Mouse (Mus musculus): ENCODE results near the gene Cnih2. TPM values are rescaled to one million over a fixed set of nuclear protein-coding genes. Genes with fewer than 3 reads are reported as not detected.
A peak's percentile ranks its signal among the peaks of the same experiment; 100 is the strongest.

Cnih2 gene
- polyA plus RNA-seq, 1 experiment from 2014 or later: 5.8 TPM

DNA sequence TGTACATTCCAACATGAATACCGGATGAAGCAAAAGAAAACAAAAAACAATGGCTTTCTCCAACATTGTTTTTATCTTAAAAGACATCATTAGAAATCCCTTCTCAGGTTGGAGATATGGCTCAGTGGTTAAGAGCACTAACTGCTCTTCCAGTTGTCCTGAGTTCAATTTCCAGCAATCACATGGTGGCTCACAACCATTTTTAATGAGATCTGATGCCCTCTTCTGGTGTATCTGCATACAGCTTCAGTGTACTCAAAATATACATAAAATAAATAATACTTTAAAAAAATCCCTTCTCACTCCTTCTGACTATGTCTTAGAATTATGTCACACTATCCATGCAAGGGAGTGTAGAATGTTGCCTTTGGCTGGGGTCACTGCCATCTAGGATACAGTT, 19.0 kb downstream of the Cnih2 start:
- no peaks in the 10 kb centered on the region for H3K36me3 ChIP-seq
- H3K4me3 ChIP-seq: no peak overlapping the region
- H3K27me3 ChIP-seq (replicated peaks): peaks cover 65% of the 10 kb centered on the region
- H3K4me2 ChIP-seq: no peak overlapping the region
- no peak for ATAC-seq (ENCODE audit: extremely low read depth, insufficient number of reproducible peaks, low FRiP score, low TSS enrichment)
- no peak overlapping the region for H3K27ac ChIP-seq (replicated peaks)
- H3K9ac ChIP-seq: no peak overlapping the region
- 85% methylated on average over 1 of the region's 1 CpGs for WGBS
- no peaks in the 10 kb centered on the region for H3K9me3 ChIP-seq
- H3K4me1 ChIP-seq: no peaks in the 10 kb centered on the region

DNA sequence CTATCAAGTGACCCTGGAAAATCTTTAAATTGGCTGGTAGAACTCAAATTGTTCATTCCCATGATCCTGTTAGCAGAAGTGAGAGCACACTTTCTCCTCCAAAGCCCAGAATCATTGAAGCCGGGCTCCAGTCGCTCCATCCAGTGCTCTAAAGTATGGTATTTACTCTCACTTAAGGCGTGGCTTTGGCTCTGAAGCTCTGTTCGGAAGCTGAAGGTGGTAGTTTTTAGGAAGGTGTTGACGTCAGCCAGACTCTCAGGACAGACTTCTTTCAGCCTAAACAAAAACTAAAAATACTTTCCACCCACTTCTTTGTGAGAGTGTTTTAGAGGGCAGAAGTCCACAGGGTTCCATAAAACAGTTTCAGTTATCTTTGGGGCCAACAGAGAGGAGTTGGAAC, 24.8 kb downstream of the Cnih2 start:
- no peaks in the 10 kb centered on the region for H3K36me3 ChIP-seq
- no peak for ATAC-seq (ENCODE audit: extremely low read depth, insufficient number of reproducible peaks, low FRiP score, low TSS enrichment)
- no peaks in the 10 kb centered on the region for H3K9me3 ChIP-seq
- peaks cover 46% of the 10 kb centered on the region for H3K4me1 ChIP-seq
- H3K27me3 ChIP-seq (replicated peaks): peaks cover 54% of the 10 kb centered on the region
- H3K9ac ChIP-seq: no peak overlapping the region; the same call in 1 of the 2 replicates
- H3K4me3 ChIP-seq: no peak overlapping the region
- 30% methylated on average over 5 of the region's 5 CpGs for WGBS
- H3K27ac ChIP-seq (replicated peaks): no peak overlapping the region
- H3K4me2 ChIP-seq: no peak overlapping the region

DNA sequence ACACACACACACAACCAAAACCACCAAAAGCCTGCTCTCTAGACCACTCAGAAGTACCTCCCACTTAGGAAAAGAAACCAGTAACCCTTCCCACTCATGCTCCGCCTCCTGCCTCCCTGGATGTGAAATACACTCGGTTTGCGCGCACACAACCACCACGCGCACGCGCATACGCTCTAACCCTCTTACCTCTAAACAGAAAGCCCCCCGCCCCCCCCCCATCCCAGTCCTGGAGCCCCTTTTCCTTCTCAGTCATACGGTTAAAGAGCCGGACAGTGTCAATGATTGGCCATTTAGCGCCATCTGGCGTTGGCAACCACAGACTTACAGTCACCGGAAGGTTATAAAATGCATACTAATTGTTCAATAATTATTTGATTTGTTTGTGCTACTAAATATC, 25.3 kb downstream of the Cnih2 start:
- Histone ChIP-seq H3K4me2 (peak overlapping the region; percentile 84), H3K4me3 (peak overlapping the region; percentile 59), H3K4me1 (peaks cover 50% of the 10 kb centered on the region), H3K9ac (no peak overlapping the region), H3K9me3 (no peaks in the 10 kb centered on the region), H3K27me3 (replicated peaks) (peaks cover 55% of the 10 kb centered on the region), H3K36me3 (no peaks in the 10 kb centered on the region), H3K27ac (replicated peaks) (peak overlapping the region; percentile 76; the same call in 1 of the 2 replicates)
- ATAC-seq (ENCODE audit: extremely low read depth, insufficient number of reproducible peaks, low FRiP score, low TSS enrichment): no peak
- WGBS: 1% methylated on average over 15 of the region's 15 CpGs

DNA sequence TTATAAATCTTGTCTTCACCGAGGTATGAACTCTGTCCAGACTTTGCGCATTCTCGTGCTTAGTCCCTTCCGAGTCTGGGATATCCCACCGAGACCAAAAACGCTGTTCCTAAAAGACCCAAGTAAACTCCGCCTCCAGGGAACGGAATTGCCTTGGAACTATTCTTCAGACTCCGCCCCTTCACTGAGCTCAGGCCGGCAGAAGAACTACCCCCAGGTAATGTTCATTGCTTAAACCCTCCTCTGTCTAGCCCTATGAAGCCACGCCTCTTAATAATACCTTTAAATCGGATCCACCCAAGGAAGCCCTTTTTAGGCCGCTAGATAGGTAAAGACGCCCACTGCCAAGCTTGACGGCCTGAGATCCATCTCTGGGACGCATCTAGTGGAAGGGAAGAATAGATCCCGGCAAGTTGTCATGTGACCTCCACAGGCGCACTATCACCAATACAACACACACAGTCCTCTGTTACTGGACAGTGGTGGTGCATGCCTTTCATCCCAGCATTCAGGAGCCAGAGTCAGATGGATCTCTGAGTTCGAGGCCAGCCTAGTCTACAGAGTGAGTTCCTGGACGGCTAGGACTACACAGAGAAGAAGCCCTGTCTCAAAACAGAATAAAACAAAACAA, 25.8 kb downstream of the Cnih2 start:
- Histone ChIP-seq H3K4me1 (peaks cover 56% of the 10 kb centered on the region), H3K4me2 (peak overlapping the region; percentile 84), H3K4me3 (peak overlapping the region; percentile 59), H3K9ac (peak overlapping the region; percentile 80), H3K27me3 (replicated peaks) (peaks cover 54% of the 10 kb centered on the region), H3K9me3 (no peaks in the 10 kb centered on the region), H3K27ac (replicated peaks) (peak overlapping the region; percentile 76), H3K36me3 (no peaks in the 10 kb centered on the region)
- 2% methylated on average over 20 of the region's 20 CpGs for WGBS
- no peak for ATAC-seq (ENCODE audit: extremely low read depth, insufficient number of reproducible peaks, low FRiP score, low TSS enrichment)

DNA sequence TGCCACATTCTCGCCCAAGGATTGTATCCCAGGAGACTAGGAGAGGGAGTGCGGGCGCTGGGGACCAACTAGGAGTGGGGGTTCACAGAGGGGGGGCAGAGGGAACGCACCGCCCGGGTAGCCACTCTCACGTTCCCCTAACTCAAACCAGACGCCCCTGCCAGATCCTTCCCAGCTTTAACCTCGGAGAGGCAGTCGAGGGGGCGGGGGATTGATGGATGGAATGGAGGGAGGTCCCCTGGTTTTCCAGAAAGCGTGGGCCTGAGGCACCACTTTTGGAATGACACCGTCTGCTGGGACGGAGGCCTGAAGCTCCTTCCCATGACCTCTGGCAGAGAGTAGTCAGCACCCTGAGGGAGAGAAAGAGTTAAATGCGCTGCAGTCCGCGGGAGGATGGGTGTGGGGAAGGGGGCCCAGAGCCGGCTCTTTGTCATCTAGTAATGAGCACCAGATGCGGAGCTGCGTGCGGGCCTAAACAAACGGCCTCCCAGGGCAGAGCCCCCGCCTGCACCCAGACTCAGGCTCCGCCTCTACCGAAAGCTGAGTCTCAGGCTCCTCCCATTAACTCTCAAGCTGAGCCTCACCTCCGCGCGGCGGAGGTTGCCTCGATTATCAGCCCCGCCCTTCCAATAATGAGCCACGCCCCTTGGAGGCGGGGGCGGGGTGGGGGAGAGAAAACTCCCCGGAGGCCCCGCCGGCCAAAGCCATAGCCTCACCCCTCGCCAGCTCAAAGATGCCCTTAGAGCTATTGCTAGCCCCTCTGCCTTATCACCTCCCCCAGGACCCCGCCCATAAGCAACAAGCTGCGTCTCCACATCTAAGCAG, 26.6 kb downstream of the Cnih2 start:
- peak overlapping the region; percentile 80 for H3K9ac ChIP-seq
- no peaks in the 10 kb centered on the region for H3K9me3 ChIP-seq
- peaks cover 54% of the 10 kb centered on the region for H3K27me3 ChIP-seq (replicated peaks)
- H3K27ac ChIP-seq (replicated peaks): peak overlapping the region; percentile 76
- no peaks in the 10 kb centered on the region for H3K36me3 ChIP-seq
- H3K4me1 ChIP-seq: peaks cover 63% of the 10 kb centered on the region
- 2% methylated on average over 40 of the region's 40 CpGs for WGBS
- ATAC-seq (ENCODE audit: extremely low read depth, insufficient number of reproducible peaks, low FRiP score, low TSS enrichment): peak; percentile 67
- peak overlapping the region; percentile 59 for H3K4me3 ChIP-seq
- H3K4me2 ChIP-seq: peak overlapping the region; percentile 84

DNA sequence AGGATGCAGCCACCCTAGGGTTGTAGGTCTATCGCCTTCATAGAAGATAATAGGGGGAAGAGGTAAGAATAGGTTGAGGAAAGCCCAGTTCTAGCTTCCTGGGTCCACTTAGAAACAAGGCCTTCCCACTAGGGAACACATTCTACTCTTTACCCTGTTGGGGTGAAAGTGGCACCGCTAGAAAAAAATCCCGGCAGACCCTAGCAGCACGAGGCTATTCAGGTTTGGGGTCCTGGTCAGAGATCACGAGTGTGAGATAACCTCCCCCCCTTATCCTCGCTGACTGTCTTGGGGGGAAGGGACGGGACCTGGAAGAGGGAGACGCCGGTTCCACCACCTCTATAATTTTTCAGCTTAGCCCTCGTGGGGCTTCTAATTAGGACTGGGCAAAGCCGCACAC, 27.2 kb downstream of the Cnih2 start:
- Histone ChIP-seq H3K4me1 (peaks cover 65% of the 10 kb centered on the region), H3K36me3 (no peaks in the 10 kb centered on the region), H3K27ac (replicated peaks) (peak overlapping the region; percentile 76), H3K9me3 (no peaks in the 10 kb centered on the region), H3K4me3 (peak overlapping the region; percentile 59), H3K9ac (peak overlapping the region; percentile 80), H3K27me3 (replicated peaks) (peaks cover 54% of the 10 kb centered on the region), H3K4me2 (peak overlapping the region; percentile 84)
- whole genome bisulfite sequencing: 19% methylated on average over 11 of the region's 11 CpGs
- ATAC-seq (ENCODE audit: extremely low read depth, insufficient number of reproducible peaks, low FRiP score, low TSS enrichment): no peak

DNA sequence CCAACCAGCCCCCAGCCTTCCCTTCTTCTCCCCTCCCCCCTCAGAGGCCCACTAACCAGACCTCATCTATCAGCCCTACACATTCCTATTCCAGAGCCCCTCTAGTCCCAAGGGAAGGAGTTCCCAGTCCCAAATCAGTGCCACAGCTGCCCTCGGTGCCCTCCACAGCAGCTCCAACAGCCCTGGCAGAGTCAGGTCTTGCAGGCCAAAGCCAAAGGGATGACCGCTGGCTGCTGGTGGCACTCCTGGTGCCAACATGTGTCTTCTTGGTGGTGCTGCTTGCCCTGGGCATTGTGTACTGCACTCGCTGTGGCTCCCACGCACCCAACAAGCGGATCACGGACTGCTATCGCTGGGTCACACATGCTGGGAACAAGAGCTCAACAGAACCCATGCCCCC, 28.3 kb downstream of the Cnih2 start:
- Histone ChIP-seq H3K36me3 (no peaks in the 10 kb centered on the region), H3K9me3 (no peaks in the 10 kb centered on the region), H3K4me3 (peak overlapping the region; percentile 59), H3K27ac (replicated peaks) (0 out of 2 replicates have a peak overlapping the region, but pooled peaks have one; percentile 3), H3K4me1 (peaks cover 72% of the 10 kb centered on the region), H3K4me2 (peak overlapping the region; percentile 84), H3K27me3 (replicated peaks) (peaks cover 49% of the 10 kb centered on the region), H3K9ac (peak overlapping the region; percentile 80)
- WGBS: 69% methylated on average over 7 of the region's 7 CpGs
- no peak for ATAC-seq (ENCODE audit: extremely low read depth, insufficient number of reproducible peaks, low FRiP score, low TSS enrichment)

DNA sequence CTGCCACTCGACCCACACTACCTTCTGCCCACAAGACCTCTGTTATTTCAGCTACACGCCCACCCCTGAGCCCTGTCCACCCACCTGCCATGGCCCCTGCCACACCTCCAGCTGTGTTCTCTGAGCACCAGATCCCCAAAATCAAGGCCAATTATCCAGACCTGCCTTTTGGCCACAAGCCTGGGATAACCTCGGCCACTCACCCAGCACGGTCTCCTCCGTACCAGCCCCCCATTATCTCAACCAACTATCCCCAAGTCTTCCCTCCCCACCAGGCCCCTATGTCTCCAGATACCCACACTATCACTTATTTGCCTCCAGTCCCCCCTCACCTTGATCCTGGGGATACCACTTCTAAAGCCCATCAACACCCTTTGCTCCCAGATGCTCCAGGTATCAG, 28.8 kb downstream of the Cnih2 start:
- no peak for ATAC-seq (ENCODE audit: extremely low read depth, insufficient number of reproducible peaks, low FRiP score, low TSS enrichment)
- no peak overlapping the region for H3K27ac ChIP-seq (replicated peaks)
- H3K9ac ChIP-seq: peak overlapping the region; percentile 80; the same call in 1 of the 2 replicates
- H3K9me3 ChIP-seq: no peaks in the 10 kb centered on the region
- H3K27me3 ChIP-seq (replicated peaks): peaks cover 44% of the 10 kb centered on the region
- WGBS: 77% methylated on average over 5 of the region's 5 CpGs
- peak overlapping the region; percentile 84 for H3K4me2 ChIP-seq
- H3K4me1 ChIP-seq: peaks cover 76% of the 10 kb centered on the region
- no peaks in the 10 kb centered on the region for H3K36me3 ChIP-seq
- H3K4me3 ChIP-seq: peak overlapping the region; percentile 62; the same call in 1 of the 2 replicates

DNA sequence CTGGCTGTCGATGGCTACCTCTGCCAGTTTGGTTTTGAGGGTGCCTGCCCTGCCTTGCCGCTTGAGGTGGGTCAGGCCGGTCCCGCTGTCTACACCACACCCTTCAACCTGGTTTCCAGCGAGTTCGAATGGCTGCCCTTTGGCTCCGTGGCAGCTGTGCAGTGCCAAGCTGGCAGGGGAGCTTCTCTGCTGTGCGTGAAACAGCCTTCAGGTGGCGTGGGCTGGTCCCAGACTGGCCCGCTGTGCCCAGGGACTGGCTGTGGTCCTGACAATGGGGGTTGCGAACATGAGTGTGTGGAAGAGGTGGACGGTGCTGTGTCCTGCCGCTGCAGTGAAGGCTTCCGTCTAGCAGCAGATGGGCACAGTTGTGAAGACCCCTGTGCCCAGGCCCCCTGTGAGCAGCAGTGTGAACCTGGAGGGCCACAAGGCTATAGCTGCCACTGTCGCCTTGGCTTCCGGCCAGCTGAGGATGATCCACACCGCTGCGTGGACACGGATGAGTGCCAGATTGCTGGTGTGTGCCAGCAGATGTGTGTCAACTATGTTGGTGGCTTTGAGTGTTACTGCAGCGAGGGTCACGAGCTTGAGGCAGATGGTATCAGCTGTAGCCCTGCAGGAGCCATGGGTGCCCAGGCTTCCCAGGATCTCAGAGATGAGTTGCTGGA, 29.6 kb downstream of the Cnih2 start:
- Histone ChIP-seq H3K4me3 (peak overlapping the region; percentile 62), H3K4me1 (peaks cover 76% of the 10 kb centered on the region), H3K9me3 (no peaks in the 10 kb centered on the region), H3K36me3 (no peaks in the 10 kb centered on the region), H3K27me3 (replicated peaks) (peaks cover 36% of the 10 kb centered on the region), H3K27ac (replicated peaks) (0 out of 2 replicates have a peak overlapping the region, but pooled peaks have one; percentile 66), H3K9ac (peak overlapping the region; percentile 88), H3K4me2 (peak overlapping the region; percentile 84)
- no peak for ATAC-seq (ENCODE audit: extremely low read depth, insufficient number of reproducible peaks, low FRiP score, low TSS enrichment)
- WGBS: 36% methylated on average over 21 of the region's 21 CpGs

DNA sequence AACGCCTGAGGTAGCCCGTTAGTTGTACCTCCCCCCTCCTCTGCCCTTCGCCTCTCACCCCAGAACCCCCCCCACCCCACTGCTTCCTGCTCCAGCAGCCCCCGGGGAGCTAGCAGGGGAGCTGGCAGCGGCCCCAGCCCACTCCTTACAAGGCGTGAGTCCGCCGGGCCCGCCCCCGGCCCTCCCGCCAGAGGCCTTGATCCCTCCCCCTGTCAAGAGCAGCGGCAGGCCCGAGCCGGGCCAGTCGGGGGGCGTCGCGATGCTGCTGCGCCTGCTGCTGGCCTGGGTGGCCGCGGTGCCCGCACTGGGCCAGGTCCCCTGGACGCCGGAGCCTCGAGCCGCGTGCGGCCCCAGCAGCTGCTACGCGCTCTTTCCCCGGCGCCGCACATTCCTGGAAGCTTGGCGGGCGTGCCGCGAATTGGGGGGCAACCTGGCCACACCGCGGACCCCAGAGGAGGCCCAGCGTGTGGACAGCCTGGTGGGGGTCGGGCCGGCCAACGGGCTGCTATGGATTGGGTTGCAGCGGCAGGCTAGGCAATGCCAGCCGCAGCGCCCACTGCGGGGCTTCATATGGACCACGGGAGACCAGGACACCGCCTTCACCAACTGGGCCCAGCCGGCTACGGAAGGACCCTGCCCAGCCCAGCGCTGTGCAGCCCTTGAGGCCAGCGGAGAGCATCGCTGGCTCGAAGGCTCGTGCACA, 30.3 kb downstream of the Cnih2 start, which contains the start of gene Cd248:
Gene Cd248 (plus strand): TSS at position 212 of the 703 bp plus-strand sequence.
- H3K4me3 ChIP-seq: peak within 1 kb of the TSS; percentile 62
- ATAC-seq (ENCODE audit: extremely low read depth, insufficient number of reproducible peaks, low FRiP score, low TSS enrichment): peak; percentile 51
- no peaks in the 10 kb centered on the region for H3K9me3 ChIP-seq
- peaks cover 33% of the 10 kb centered on the region for H3K27me3 ChIP-seq (replicated peaks)
- no peaks in the 10 kb centered on the region for H3K36me3 ChIP-seq
- WGBS: 2% methylated on average over 43 of the region's 56 CpGs
- H3K9ac ChIP-seq: peak within 1 kb of the TSS; percentile 88
- H3K27ac ChIP-seq (replicated peaks): peak within 1 kb of the TSS; percentile 66
- H3K4me2 ChIP-seq: peak within 1 kb of the TSS; percentile 84
- H3K4me1 ChIP-seq: peaks cover 75% of the 10 kb centered on the region
